Mouse (Mus musculus): ENCODE measurements at regions not wholly inside any gene's neighbourhood (a gene's known extent, or its start where the extent isn't known, plus 50 kb on each side); places are given as distances from the start of the nearest gene placed in this dataset.

DNA sequence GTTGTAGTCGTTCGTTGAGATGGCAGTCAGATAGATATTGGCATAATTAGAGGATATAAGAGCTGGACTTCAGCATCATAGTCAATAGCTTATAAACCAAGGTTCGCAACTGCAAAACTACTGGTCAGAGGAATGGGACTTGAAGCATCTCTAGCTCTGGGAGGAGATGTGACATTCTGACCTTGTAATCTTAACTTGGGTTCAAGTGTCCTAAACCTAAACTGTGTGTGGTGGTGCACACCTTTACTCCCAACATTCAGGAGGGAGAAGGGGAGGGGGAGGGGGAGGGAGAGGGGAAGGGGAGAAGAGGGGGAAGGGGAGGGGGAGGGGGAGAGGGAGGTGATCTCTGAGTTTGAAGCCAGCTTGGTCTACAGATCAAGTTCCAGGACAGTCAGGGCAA lies 89.1 kb upstream of the Gnai1 start:
- Histone ChIP-seq H3K9ac (replicated peaks) (no peak overlapping the region), H3K9me3 (ENCODE audit: control insufficient read depth, low read length) (no peaks in the 10 kb centered on the region), H3K27ac (no peak overlapping the region), H3K36me3 (replicated peaks; ENCODE audit: control insufficient read depth, insufficient read depth, low read depth) (no peaks in the 10 kb centered on the region), H3K4me2 (ENCODE audit: low read depth) (no peak overlapping the region), H3K27me3 (ENCODE audit: control insufficient read depth, insufficient read depth, low read length) (no peaks in the 10 kb centered on the region), H3K4me3 (ENCODE audit: insufficient read depth in 1 of 2, low read depth in 2 of 2, low read length in 2 of 2) (no peak overlapping the region), H3K4me1 (replicated peaks; ENCODE audit: control insufficient read depth in 2 of 2, insufficient read depth in 2 of 2, low read length in 1 of 2) (no peaks in the 10 kb centered on the region)
- TF ChIP-seq EP300 (IDR thresholded peaks at IDR 0.05; ENCODE audit: low read depth) (no peak), CTCF (IDR thresholded peaks at IDR 0.05; ENCODE audit: low read depth) (no peak)
- no peak for DNase-seq (ENCODE audit: low read depth in 3 of 3, low spot score in 3 of 3)
- ATAC-seq (ENCODE audit: insufficient read depth): no peak
- 55% methylated on average over 3 of the region's 3 CpGs for WGBS (ENCODE audit: insufficient replicate concordance)

DNA sequence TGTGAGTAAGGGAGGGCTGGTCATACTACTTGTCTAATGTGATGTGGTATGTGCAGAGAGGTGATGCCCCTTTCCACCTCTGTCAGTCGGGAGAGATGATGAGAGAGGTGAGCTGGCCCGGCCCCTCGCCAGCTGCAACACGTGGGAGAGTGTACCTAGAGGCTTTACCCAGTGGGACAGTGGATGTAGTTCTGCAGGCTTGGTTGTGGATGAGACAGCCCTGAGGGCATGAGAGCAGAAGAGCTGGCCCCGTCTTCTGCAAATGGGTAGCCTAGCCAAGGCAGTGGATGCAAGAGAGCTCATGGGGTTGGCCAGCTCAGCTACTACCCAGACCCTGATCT lies 88.1 kb upstream of the Gnai1 start:
- WGBS (ENCODE audit: insufficient replicate concordance): 65% methylated on average over 5 of the region's 5 CpGs
- TF ChIP-seq EP300 (IDR thresholded peaks at IDR 0.05; ENCODE audit: low read depth) (no peak), CTCF (IDR thresholded peaks at IDR 0.05; ENCODE audit: low read depth) (no peak)
- H3K27ac ChIP-seq: no peak overlapping the region

GRCm38 (mm10) chr5:18447665-18448329 lies 87.6 kb upstream of the Gnai1 start:
- WGBS (ENCODE audit: insufficient replicate concordance): 77% methylated on average over 14 of the region's 14 CpGs
- ATAC-seq (ENCODE audit: insufficient read depth): no peak

More for the DNA sequence above, 88.1 kb upstream of the Gnai1 start:
- H3K4me1 ChIP-seq (replicated peaks; ENCODE audit: control insufficient read depth in 2 of 2, insufficient read depth in 2 of 2, low read length in 1 of 2): no peaks in the 10 kb centered on the region
- DNase-seq (ENCODE audit: low read depth in 3 of 3, low spot score in 3 of 3) (no peak), ATAC-seq (ENCODE audit: insufficient read depth) (no peak)
- no peak overlapping the region for H3K9ac ChIP-seq (replicated peaks)
- no peaks in the 10 kb centered on the region for H3K27me3 ChIP-seq (ENCODE audit: control insufficient read depth, insufficient read depth, low read length)
- H3K4me3 ChIP-seq (ENCODE audit: insufficient read depth in 1 of 2, low read depth in 2 of 2, low read length in 2 of 2): no peak overlapping the region
- no peaks in the 10 kb centered on the region for H3K36me3 ChIP-seq (replicated peaks; ENCODE audit: control insufficient read depth, insufficient read depth, low read depth)
- H3K4me2 ChIP-seq (ENCODE audit: low read depth): no peak overlapping the region
- H3K9me3 ChIP-seq (ENCODE audit: control insufficient read depth, low read length): no peaks in the 10 kb centered on the region

GRCm38 (mm10) chr5:18445969-18446368 lies 85.8 kb upstream of the Gnai1 start:
- no peak overlapping the region for H3K4me2 ChIP-seq (ENCODE audit: low read depth)
- WGBS (ENCODE audit: insufficient replicate concordance): 17% methylated on average over 7 of the region's 8 CpGs
- no peak overlapping the region for H3K9ac ChIP-seq (replicated peaks)
- no peaks in the 10 kb centered on the region for H3K27me3 ChIP-seq (ENCODE audit: control insufficient read depth, insufficient read depth, low read length)
- no peak overlapping the region for H3K27ac ChIP-seq
- no peak for ATAC-seq (ENCODE audit: insufficient read depth)
- H3K9me3 ChIP-seq (ENCODE audit: control insufficient read depth, low read length): no peaks in the 10 kb centered on the region
- DNase-seq (ENCODE audit: low read depth in 3 of 3, low spot score in 3 of 3): peak; percentile 1 to 26 (median 4)
- no peaks in the 10 kb centered on the region for H3K4me1 ChIP-seq (replicated peaks; ENCODE audit: control insufficient read depth in 2 of 2, insufficient read depth in 2 of 2, low read length in 1 of 2)
- no peaks in the 10 kb centered on the region for H3K36me3 ChIP-seq (replicated peaks; ENCODE audit: control insufficient read depth, insufficient read depth, low read depth)
- TF ChIP-seq EP300 (IDR thresholded peaks at IDR 0.05; ENCODE audit: low read depth) (no peak), CTCF (IDR thresholded peaks at IDR 0.05; ENCODE audit: low read depth) (no peak)
- H3K4me3 ChIP-seq (ENCODE audit: insufficient read depth in 1 of 2, low read depth in 2 of 2, low read length in 2 of 2): no peak overlapping the region

More at GRCm38 (mm10) chr5:18447665-18448329, 87.6 kb upstream of the Gnai1 start:
- TF ChIP-seq CTCF (IDR thresholded peaks at IDR 0.05; ENCODE audit: low read depth) (no peak), EP300 (IDR thresholded peaks at IDR 0.05; ENCODE audit: low read depth) (no peak)
- no peak overlapping the region for H3K27ac ChIP-seq
- H3K9me3 ChIP-seq (ENCODE audit: control insufficient read depth, low read length): no peaks in the 10 kb centered on the region
- H3K4me3 ChIP-seq (ENCODE audit: insufficient read depth in 1 of 2, low read depth in 2 of 2, low read length in 2 of 2): no peak overlapping the region
- no peaks in the 10 kb centered on the region for H3K36me3 ChIP-seq (replicated peaks; ENCODE audit: control insufficient read depth, insufficient read depth, low read depth)
- H3K9ac ChIP-seq (replicated peaks): no peak overlapping the region
- no peaks in the 10 kb centered on the region for H3K27me3 ChIP-seq (ENCODE audit: control insufficient read depth, insufficient read depth, low read length)
- DNase-seq (ENCODE audit: low read depth in 3 of 3, low spot score in 3 of 3): no peak
- no peaks in the 10 kb centered on the region for H3K4me1 ChIP-seq (replicated peaks; ENCODE audit: control insufficient read depth in 2 of 2, insufficient read depth in 2 of 2, low read length in 1 of 2)
- no peak overlapping the region for H3K4me2 ChIP-seq (ENCODE audit: low read depth)

DNA sequence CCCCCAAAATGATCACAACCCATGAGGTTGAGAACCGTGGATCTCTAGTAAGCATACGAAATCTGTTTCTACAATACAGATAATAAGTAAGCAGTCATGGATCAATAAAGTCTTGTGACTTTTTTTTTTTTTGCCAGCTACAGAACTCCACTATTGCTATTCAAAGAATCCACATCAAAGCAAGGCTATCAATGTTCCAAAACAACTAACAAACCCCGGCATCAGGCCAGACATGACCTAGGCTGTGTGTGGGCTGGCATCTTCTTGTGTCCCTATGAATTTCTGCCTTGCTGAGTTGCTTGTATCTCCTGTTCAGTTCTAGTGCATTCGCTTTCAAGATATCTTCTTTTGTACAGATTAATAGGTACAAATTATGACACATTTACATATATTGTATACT lies 79.8 kb upstream of the Gnai1 start:
- ATAC-seq (ENCODE audit: insufficient read depth) (no peak), DNase-seq (ENCODE audit: low read depth in 3 of 3, low spot score in 3 of 3) (no peak)
- no peak overlapping the region for H3K4me2 ChIP-seq (ENCODE audit: low read depth)
- H3K27me3 ChIP-seq (ENCODE audit: control insufficient read depth, insufficient read depth, low read length): no peaks in the 10 kb centered on the region
- H3K4me1 ChIP-seq (replicated peaks; ENCODE audit: control insufficient read depth in 2 of 2, insufficient read depth in 2 of 2, low read length in 1 of 2): no peaks in the 10 kb centered on the region
- H3K36me3 ChIP-seq (replicated peaks; ENCODE audit: control insufficient read depth, insufficient read depth, low read depth): no peaks in the 10 kb centered on the region
- no peak overlapping the region for H3K4me3 ChIP-seq (ENCODE audit: insufficient read depth in 1 of 2, low read depth in 2 of 2, low read length in 2 of 2)
- WGBS (ENCODE audit: insufficient replicate concordance): 55% methylated on average over 4 of the region's 4 CpGs
- no peak overlapping the region for H3K9ac ChIP-seq (replicated peaks)
- H3K9me3 ChIP-seq (ENCODE audit: control insufficient read depth, low read length): no peaks in the 10 kb centered on the region
- TF ChIP-seq EP300 (IDR thresholded peaks at IDR 0.05; ENCODE audit: low read depth): no peak
- TF ChIP-seq CTCF (IDR thresholded peaks at IDR 0.05; ENCODE audit: low read depth): no peak
- no peak overlapping the region for H3K27ac ChIP-seq
